Mouse (Mus musculus): Measurements from ENCODE around the gene Cd72.
"Not testable (repeated sequence)": the region's sequence is repeated elsewhere in the genome, so short reads cannot be mapped to it uniquely, and the experiment has no call there.

Gene Cd72

GRCm38 (mm10) chr4:43454041-43454836 is at the start of gene Cd72:
Cd72 (minus strand) TSS chr4:43454628.
- in situ Hi-C loops (cut with MboI; ENCODE audit: low pct_unique_long_range_greater_than_20kb in 1 of 2, low sequenced_read_pairs in 2 of 2, unreplicated experiment in 1 of 2): no loop called here

DNA sequence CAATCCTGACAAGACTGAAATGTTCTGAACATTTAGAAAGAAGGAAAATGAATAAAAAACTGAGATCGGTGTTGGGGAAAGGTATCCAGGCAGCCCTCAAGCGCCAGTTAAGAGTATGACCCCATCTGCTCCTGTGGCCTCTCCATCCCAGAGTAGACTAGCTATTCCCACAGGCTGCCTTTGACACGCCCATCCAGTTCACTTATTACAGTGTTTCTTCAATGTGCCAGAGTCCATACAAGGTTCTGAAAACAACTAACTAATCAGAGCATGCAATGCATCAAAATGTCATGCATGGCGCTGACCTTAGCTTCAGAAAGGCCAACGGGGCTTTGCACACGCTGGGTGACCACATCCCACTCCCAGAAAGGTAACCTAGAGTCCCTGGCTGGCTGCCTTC is 49.1 kb upstream of the Cd72 start:
- in situ Hi-C loops (cut with MboI; ENCODE audit: low pct_unique_long_range_greater_than_20kb in 1 of 2, low sequenced_read_pairs in 2 of 2, unreplicated experiment in 1 of 2): no loop called here

DNA sequence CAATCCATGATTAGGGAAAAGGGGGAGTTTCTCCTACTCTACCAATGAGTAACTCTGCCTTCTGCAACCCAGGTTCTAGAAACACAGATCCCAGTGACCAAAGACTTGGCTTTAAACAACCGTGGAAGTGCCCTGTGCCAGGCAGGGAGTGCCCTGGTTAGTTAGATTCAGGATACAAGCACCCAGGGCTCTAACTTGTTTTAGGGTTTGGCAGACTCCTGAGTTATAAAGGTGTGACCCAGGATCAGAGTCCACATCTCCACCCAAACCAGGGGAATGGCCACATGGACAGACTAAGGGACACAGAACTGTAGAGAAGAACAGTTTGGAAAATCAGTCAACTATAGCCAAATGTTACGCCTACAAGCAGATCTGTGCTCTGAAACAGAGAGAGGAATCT is 48.6 kb upstream of the Cd72 start:
- in situ Hi-C loops (cut with MboI; ENCODE audit: low pct_unique_long_range_greater_than_20kb in 1 of 2, low sequenced_read_pairs in 2 of 2, unreplicated experiment in 1 of 2): no loop called here

DNA sequence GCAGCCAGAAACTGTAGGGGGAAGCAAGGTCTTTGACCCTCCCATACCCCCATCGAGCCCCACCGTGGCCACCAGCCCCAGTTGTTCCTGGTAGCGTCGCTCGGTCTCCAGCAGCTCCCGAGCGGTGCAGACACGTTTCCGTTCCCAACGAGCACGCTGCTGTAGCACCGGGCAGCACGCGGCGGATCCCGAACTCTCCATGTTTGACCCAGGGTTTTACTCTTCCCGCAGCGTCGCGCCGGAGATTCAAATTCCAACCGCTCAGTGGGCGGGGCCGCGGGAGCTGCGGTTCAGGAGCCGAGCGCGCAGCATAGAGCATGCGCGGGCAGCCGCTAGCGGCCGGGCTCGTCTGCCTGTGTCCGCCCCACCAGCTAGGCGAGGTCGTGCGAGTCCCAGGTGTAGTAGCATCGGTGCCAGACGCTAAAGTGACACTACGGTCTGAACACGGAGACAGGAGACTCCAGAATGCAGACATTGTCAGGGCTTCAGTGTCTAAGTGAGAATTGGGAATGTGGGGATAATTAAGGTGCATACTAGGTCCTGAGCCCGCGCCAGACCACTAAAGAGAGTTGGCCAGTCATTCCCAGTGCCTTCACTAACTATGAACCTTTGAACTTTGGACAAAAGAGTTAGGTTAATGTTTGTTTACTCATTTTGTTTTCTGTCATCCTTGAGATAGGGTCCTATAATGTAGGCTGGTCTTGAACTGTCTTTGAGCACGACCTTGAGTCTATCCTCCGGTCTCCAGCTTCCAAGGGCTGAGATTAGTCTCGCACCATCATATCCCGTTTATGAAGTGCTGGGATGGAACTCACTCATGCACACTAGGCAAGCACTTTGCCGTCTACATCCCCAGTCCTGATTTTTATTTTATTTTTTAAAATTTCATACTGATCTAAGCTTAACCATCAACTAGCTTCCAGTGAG is 45.2 kb upstream of the Cd72 start, which contains the start of gene Arhgef39:
TSS of gene Arhgef39 (minus strand) at position 289 of the 927 bp plus-strand sequence.
- in situ Hi-C loops (cut with MboI; ENCODE audit: low pct_unique_long_range_greater_than_20kb in 1 of 2, low sequenced_read_pairs in 2 of 2, unreplicated experiment in 1 of 2): no loop called here

DNA sequence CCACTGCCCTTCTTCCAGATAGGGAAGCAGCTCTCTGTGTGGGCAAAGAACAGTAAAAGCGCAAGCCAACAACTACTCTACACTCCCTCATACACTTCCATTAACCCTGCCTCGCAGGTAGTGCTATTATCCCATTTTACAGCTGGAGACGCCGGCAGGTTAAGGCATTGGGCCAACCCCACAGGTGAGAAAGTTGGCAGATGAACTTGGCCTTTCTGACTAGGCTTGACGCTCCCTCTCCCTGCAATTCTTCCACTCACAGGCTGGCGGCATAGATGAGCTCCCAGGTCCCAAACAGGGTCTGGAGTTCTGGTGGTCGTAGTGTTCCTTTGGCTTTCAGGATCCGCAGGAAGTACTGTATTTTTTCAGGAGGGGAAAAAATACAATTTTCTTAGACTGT is 44.6 kb upstream of the Cd72 start:
- in situ Hi-C loops (cut with MboI; ENCODE audit: low pct_unique_long_range_greater_than_20kb in 1 of 2, low sequenced_read_pairs in 2 of 2, unreplicated experiment in 1 of 2): no loop called here

- in situ Hi-C loops (cut with MboI; ENCODE audit: low pct_unique_long_range_greater_than_20kb in 1 of 2, low sequenced_read_pairs in 2 of 2, unreplicated experiment in 1 of 2): no loop called here
Measured at GRCm38 (mm10) chr4:43497946-43498345, 43.5 kb upstream of the Cd72 start.

- in situ Hi-C loops (cut with MboI; ENCODE audit: low pct_unique_long_range_greater_than_20kb in 1 of 2, low sequenced_read_pairs in 2 of 2, unreplicated experiment in 1 of 2): no loop called here
Measured at GRCm38 (mm10) chr4:43497405-43497804, 43.0 kb upstream of the Cd72 start.

GRCm38 (mm10) chr4:43496587-43496986 is 42.2 kb upstream of the Cd72 start:
- in situ Hi-C loops (cut with MboI; ENCODE audit: low pct_unique_long_range_greater_than_20kb in 1 of 2, low sequenced_read_pairs in 2 of 2, unreplicated experiment in 1 of 2): no loop called here

DNA sequence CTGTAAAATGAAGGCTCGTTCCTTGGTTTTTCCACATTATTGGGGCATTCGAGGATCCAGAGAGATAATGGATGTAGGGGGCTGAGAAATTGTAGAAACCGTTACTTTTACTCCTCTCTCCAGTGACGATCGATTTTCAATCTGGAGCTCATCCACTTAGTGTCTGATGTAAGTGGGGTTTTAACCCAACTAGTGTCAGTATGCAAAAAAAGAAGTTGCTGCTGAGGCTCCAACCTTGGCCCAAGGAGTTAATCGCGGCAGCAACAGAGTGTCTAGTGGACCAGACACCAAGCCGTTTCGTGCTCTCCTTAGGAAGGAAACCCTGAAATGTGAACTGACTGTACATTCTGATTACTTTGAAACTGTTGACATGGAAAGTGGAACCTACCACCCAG is 39.4 kb upstream of the Cd72 start:
- in situ Hi-C loops (cut with MboI; ENCODE audit: low pct_unique_long_range_greater_than_20kb in 1 of 2, low sequenced_read_pairs in 2 of 2, unreplicated experiment in 1 of 2): no loop called here

- in situ Hi-C loops (cut with MboI; ENCODE audit: low pct_unique_long_range_greater_than_20kb in 1 of 2, low sequenced_read_pairs in 2 of 2, unreplicated experiment in 1 of 2): no loop called here
Measured at GRCm38 (mm10) chr4:43493186-43493845, 38.9 kb upstream of the Cd72 start.

GRCm38 (mm10) chr4:43492821-43493185 is 38.4 kb upstream of the Cd72 start, which contains the start of gene Ccdc107:
Ccdc107 (plus strand) TSS chr4:43492900.
- in situ Hi-C loops (cut with MboI; ENCODE audit: low pct_unique_long_range_greater_than_20kb in 1 of 2, low sequenced_read_pairs in 2 of 2, unreplicated experiment in 1 of 2): no loop called here

GRCm38 (mm10) chr4:43492101-43492820 is 37.8 kb upstream of the Cd72 start:
- in situ Hi-C loops (cut with MboI; ENCODE audit: low pct_unique_long_range_greater_than_20kb in 1 of 2, low sequenced_read_pairs in 2 of 2, unreplicated experiment in 1 of 2): no loop called here

DNA sequence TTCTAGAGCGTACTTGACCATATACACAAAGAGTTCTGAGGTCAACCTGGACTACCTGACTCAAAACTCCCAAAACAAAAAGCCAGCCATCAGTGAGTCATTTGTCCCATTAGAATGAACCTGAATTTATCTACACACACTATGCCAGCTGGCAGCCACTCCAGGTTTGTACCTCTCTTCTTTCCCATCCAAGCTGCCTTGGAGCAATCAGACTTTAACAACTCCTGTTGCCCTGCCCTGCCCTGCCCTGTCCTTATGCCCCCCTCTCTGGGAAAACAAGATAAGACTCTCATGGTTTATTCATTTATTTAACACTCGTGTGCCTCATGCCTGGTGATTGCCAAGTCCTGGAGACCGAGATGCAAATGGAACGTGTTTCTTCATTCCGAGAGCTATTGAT is 36.4 kb upstream of the Cd72 start:
- in situ Hi-C loops (cut with MboI; ENCODE audit: low pct_unique_long_range_greater_than_20kb in 1 of 2, low sequenced_read_pairs in 2 of 2, unreplicated experiment in 1 of 2): no loop called here

- in situ Hi-C loops (cut with MboI; ENCODE audit: low pct_unique_long_range_greater_than_20kb in 1 of 2, low sequenced_read_pairs in 2 of 2, unreplicated experiment in 1 of 2): no loop called here
Measured at GRCm38 (mm10) chr4:43489611-43490010, 35.2 kb upstream of the Cd72 start.

- in situ Hi-C loops (cut with MboI; ENCODE audit: low pct_unique_long_range_greater_than_20kb in 1 of 2, low sequenced_read_pairs in 2 of 2, unreplicated experiment in 1 of 2): not testable (repeated sequence)
Measured at GRCm38 (mm10) chr4:43485666-43486065, 31.2 kb upstream of the Cd72 start.

- in situ Hi-C loops (cut with MboI; ENCODE audit: low pct_unique_long_range_greater_than_20kb in 1 of 2, low sequenced_read_pairs in 2 of 2, unreplicated experiment in 1 of 2): loop anchor here in 1 of 2 experiments (5.0 kb wide), 1 partner anchor 41 kb away; the partner anchor contains the start of gene Tesk1
Measured at GRCm38 (mm10) chr4:43483535-43484091, 29.2 kb upstream of the Cd72 start, which contains the start of gene Sit1. Sit1 (minus strand) TSS chr4:43483734.

- in situ Hi-C loops (cut with MboI; ENCODE audit: low pct_unique_long_range_greater_than_20kb in 1 of 2, low sequenced_read_pairs in 2 of 2, unreplicated experiment in 1 of 2): loop anchor here in 1 of 2 experiments (5.0 kb wide), 1 partner anchor 40 kb away; the partner anchor contains the start of gene Tesk1
Measured at GRCm38 (mm10) chr4:43482591-43482990, 28.2 kb upstream of the Cd72 start.

All from mouse embryonic stem cell (cell line).